Mouse (Mus musculus): Measurements from ENCODE around the gene Abi3.
"Not testable (repeated sequence)": the region's sequence is repeated elsewhere in the genome, so short reads cannot be mapped to it uniquely, and the experiment has no call there.

The Abi3 gene

DNA sequence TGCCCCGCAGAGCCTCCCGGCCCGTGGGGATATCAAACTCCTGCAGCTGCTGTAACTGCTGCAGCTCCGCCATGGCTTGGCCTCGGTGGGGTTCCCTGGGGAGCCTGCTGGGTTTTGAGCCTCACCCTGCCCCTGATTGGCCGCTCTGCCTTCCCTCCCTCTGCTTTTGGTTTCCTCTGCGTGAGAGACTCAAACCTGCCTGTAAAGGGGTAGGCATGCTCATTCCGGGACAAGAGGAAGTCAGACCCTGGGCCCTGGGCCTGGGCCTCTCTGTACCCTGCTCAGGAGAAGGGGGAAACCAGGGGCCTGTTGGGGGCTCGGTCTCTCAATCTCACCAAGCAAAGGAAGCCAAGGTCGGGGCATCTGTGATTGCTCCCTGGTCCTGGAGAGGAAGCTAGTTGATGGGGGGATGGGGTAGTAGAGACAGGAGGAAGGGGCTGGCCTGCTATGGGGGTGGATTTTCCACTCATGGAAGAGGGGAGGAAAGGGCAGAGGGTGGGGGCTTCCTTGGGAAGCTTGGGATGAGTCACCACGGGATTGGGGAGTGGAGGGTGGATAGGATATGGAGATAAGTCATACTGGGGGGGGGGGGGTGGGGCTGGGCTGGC is at the start of gene Abi3:
Gene Abi3, minus strand, starts transcription at position 403 of the 608 bp plus-strand sequence.
- in situ Hi-C loops (cut with MboI, MseI), result no loop called here

DNA sequence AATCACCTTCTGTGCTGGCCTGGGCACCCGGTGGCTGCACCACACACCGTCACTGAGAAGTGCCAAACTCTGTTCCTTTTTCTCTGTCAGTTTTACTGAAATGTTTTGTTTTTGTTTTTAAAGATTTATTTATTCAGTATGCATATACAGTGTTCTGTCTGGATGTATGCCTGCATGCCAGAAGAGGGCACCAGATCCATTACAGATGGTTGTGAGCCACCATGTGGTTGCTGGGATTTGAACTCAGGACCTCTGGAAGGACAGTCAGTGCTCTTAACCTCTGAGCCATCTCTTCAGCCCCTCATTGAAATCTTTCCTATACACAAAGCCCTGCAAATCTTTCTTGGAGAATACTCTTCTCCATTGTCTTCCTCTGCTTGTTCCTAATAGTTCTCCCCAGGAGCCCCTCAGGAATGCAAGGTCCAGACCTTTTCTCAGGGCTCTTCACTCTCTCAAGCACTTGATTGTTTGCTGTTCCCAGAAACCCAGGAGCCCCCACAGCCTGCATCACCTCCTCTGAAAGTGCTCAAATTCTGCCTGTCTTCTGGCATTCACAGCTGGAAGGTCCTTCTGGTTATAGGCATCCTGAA is 48.3 kb upstream of the Abi3 start:
- in situ Hi-C loops (cut with MboI, MseI), result no loop called here

- in situ Hi-C loops (cut with MboI, MseI), result not testable (repeated sequence)
These were observed 37.6 kb upstream of the Abi3 start for GRCm38 (mm10) chr11:95879861-95880260.

- in situ Hi-C loops (cut with MboI, MseI), result no loop called here
These were observed 34.0 kb upstream of the Abi3 start for GRCm38 (mm10) chr11:95876296-95876695.

DNA sequence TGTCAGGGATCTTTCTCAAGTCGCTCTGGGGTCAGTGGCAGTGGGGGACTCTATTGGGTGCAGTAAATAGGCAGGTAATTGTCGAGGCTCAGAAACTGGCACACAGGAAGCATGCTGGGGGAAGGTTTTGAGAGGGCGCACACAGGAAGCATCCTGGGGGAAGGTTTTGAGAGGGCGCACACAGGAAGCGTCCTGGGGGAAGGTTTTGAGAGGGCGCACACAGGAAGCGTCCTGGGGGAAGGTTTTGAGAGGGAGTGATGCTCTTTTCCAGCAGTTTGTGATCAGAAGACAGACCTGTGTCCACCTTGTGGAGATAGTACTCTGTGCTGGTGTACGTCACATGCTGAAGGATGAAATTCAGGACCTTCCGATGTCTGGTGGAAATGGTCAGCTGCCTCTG is 33.5 kb upstream of the Abi3 start:
- in situ Hi-C loops (cut with MboI, MseI), result no loop called here

- in situ Hi-C loops (cut with MboI, MseI), result no loop called here
These were observed 27.7 kb upstream of the Abi3 start for GRCm38 (mm10) chr11:95869918-95870470.

- in situ Hi-C loops (cut with MboI, MseI), result no loop called here
These were observed 27.2 kb upstream of the Abi3 start for GRCm38 (mm10) chr11:95869442-95869841.

DNA sequence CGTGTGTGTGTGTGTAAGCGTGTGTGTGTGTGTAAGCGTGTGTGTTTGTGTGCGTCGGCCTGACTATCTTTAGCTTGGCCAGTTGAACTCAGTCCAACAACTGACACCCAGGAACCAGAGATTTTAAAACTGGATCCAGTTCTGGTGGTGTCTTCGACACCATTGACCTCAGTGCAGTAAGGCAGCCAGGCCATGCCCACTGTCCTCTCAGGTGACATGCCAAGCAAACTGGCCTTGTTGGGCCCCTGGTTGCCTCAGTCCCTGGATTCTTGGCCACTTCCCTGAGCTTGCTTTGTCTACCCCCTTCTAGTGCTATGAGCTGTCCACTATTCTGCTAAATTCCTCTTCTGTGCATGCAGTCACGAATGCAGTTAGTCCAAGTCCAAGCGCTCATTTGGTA is 19.1 kb upstream of the Abi3 start:
- in situ Hi-C loops (cut with MboI, MseI), result no loop called here

- in situ Hi-C loops (cut with MboI, MseI), result no loop called here
These were observed 17.8 kb upstream of the Abi3 start for GRCm38 (mm10) chr11:95860071-95860490.

GRCm38 (mm10) chr11:95859468-95859855 is 17.2 kb upstream of the Abi3 start:
- in situ Hi-C loops (cut with MboI, MseI), result no loop called here

DNA sequence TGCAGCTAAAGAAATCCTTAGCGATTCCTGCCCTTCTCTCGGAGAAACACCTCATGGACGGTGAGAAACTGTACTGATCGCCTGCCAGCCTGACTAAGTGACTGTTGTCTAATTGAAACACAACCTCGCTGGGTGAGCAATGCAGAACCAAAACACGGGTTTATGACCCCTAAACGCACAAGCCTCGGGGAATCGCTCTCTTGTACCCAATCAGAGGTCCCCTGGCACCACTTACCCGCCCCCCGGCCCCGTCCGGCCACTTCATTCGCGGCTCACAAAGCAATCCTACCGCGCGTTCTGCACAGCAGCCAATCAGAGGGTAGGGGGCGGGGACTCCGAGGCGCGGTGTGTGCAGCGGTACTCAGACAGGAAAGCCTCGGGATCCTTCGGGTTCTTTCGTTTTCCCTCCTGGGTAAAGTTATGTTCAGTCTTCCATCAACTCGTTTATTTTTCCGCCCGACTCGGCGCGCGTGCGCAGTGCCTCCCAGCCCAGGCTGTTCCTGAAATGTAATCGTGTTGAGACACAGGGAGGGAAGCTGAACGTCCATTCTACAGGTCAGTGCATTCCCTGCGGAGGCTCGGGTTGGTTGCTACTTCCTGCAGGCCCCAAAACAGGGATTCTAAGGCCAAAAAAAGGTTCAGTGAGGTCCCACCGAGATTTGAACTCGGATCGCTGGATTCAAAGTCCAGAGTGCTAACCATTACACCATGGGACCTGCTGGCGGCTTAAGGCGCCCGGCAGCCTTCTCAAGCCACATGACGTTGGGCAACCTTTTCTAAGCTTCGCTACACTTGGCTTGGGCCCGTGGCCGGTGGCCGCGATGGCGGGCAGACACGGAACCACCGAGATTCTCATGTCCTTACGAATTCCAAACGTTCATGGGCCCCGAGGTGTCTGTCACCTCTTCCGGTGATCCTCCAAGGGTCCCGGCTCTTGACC is 16.5 kb upstream of the Abi3 start:
- in situ Hi-C loops (cut with MboI, MseI), result no loop called here

GRCm38 (mm10) chr11:95857716-95858527 is 15.6 kb upstream of the Abi3 start:
- in situ Hi-C loops (cut with MboI, MseI), result no loop called here

GRCm38 (mm10) chr11:95857306-95857705 is 15.0 kb upstream of the Abi3 start:
- in situ Hi-C loops (cut with MboI, MseI), result no loop called here

DNA sequence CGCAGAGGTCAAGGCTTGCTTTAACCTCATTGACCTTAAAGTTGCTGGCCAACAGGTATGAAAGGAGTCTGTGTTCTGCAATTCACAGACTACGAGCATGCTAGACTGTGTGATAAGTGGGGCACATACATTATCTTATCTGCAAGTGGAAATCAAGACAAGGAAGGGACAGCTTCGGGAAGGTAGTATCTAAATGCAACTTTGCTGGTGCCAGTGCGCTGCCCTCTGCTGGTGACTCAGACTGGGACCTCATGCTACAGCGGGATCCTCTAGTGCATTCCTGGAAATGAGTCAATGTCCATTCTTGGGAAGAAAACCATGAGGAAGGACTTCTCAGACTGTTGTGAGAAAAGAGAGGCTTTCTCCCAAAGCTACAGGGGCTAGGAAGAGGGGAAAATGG is 11.4 kb upstream of the Abi3 start:
- in situ Hi-C loops (cut with MboI, MseI), result no loop called here

DNA sequence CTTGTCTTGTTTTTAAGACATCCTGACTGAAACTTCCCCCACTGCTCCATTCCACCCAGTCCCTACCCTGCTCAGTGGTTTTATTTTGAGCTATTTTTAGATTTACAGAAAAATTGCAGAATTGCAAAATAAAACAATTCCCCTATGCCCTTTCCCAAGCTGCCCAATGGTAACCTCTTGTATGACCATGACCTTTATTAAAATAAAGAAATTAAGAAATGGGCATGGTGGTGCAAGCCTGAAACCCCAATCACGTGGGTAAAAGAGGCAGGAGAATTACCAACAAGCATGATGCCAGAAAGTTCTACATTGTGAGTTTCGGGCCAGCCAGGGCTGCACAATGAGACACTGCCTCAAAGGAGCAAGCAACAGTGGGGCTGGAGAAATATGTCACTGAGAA is 8.6 kb upstream of the Abi3 start:
- in situ Hi-C loops (cut with MboI, MseI), result no loop called here

GRCm38 (mm10) chr11:95844935-95845334 is 2.7 kb upstream of the Abi3 start:
- in situ Hi-C loops (cut with MboI, MseI), result no loop called here

GRCm38 (mm10) chr11:95843421-95843950 is 1.2 kb upstream of the Abi3 start:
- in situ Hi-C loops (cut with MboI, MseI), result no loop called here

- in situ Hi-C loops (cut with MboI, MseI), result no loop called here
These were observed 677 bp upstream of the Abi3 start for GRCm38 (mm10) chr11:95842953-95843352.

DNA sequence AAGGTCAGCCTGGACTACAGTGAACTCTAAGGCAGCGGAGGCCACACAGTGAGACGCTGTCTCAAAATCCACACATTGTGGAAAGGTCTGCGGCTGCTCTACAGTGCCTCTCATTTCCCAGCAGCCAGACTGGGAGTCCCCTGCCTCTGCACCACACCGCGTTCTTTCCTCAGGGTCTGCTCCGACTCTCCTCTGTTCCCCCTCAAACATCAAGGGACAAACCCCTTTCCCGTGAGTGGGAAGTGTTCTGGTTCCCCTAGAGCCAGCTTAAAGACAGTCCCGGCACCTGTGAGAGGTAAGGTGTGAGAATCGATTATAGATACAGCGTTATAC is 812 bp downstream of the Abi3 start:
- in situ Hi-C loops (cut with MboI, MseI), result no loop called here

DNA sequence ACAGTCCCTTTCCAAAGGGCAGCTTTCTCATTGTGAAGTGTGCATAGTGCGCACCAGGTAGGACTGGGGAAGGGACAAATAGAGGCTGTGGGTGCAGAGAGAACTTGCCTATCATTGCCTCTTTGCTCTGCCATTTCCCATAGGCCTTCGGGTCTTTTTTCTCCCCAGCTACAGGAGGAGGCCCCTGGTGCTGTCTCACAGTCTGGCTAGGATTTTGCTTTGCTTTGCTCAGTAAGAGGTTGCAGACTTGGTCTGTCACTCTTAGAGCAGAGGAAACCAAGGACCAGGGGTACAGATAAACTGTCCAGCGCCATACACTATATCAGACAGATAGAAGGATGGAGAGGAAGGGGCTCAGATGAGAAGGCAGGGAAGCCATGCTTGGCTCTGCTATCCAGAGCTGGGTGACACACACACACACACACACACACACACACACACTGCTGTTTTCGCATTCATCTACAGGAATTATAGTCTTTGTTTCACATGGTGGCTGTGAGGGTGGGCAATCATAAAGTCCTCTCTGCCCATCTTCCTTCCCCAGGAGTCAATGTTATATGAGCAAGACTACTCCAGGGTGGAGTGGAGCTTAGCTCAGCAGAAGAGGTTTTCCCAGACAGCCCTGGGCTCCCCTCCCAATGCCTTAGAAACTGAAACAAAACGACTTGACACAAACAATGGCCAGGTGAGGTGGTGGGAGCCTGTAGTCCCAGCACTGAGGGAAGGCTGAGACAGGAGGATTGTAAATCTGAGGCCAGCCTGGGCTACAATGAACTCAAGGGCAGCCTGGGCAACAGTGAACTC is 1.4 kb downstream of the Abi3 start:
- in situ Hi-C loops (cut with MboI, MseI), result no loop called here

All from T-helper 1 cell (primary cell).